Mouse (Mus musculus) left cerebral cortex, adult 2 months (tissue): Measurements from ENCODE around the gene Stambp. TPM values are rescaled to one million over a fixed set of nuclear protein-coding genes. Genes with fewer than 3 reads are reported as not detected.

Experiments
- DNase-seq, 2 experiments: peaks; one replicate each; pipeline ENCODE4 v3.0.0; 2021 to 2022; ENCODE audit warnings: low spot score in 2 of 2, mixed read lengths in 1 of 2; ENCODE audit errors: extremely low spot score in 1 of 2
- H3K27ac ChIP-seq: fragments of 200-600 bp; 2 replicates; pipeline ENCODE4 v1.8.1; 2022
- H3K4me3 ChIP-seq: fragments of 200-600 bp; 2 replicates; pipeline ENCODE4 v1.8.1; 2022
- CTCF ChIP-seq: fragments of 200-600 bp; IDR thresholded peaks from 2 replicates; pipeline ENCODE4 v1.8.1; 2022; ENCODE audit warnings: antibody characterized with exemption, mild to moderate bottlenecking, moderate library complexity
- intact Hi-C: fragments of 180-260 bp; cut with DNase I; formaldehyde crosslinking; loops from one replicate; pipeline ENCODE4 v1.15.1; 2025
- total RNA-seq, 2 experiments: library from RNA; stranded (reverse); gene quantifications; 2 replicates each; pipeline ENCODE4 v1.2.3; 2021

The Stambp gene
- total RNA-seq, 2 experiments from 2014 or later = 30.2 to 30.6 TPM

DNA sequence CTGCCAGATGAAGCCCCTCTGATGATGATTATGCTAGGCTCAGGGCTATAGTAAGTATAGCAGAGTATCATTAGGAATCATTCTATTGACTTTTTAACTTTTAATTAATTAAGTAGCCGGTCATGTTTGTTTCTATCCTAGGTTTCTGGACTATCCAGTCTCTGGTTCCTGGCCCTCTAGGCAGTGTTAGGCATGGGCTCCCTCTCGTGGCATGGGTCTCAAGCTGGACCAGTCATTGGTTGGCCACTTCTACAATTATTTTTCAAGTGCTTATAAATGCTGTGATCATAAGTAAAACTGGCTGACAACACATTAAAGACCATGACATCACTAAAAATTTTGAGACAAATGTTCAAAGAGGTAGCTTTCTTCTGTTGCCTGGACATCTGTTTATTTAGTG, 62.3 kb downstream of the Stambp start:
- intact Hi-C loops = loop anchor here (5.0 kb wide), 1 partner anchor 162 kb away; no protein-coding TSS in a partner anchor
- H3K4me3 ChIP-seq = no peak overlapping the region
- no peak for DNase-seq
- TF ChIP-seq CTCF = peak; percentile 20
- H3K27ac ChIP-seq = no peak overlapping the region

DNA sequence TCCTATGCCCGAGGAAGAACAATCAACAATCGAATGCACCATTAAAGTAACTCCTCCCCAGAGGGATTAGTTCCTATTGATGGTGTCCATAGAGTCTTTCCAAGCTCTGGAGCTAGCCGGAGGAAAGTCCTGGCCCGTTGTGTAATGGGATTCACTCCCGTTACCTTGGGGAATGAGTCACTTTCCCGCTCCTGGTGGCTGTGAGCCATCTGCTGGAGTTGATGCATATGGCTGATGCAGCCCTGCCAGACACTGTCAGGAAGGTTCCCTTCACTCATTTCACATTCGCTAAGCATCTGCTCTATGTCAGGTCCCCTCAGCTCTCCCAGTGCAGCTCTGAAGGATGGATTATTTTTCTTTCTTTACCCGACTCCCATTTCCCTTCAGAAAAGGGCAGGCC, 63.1 kb downstream of the Stambp start:
- peak overlapping the region; percentile 37; the same call in 1 of the 2 replicates for H3K27ac ChIP-seq
- TF ChIP-seq CTCF = peak; percentile 27

DNA sequence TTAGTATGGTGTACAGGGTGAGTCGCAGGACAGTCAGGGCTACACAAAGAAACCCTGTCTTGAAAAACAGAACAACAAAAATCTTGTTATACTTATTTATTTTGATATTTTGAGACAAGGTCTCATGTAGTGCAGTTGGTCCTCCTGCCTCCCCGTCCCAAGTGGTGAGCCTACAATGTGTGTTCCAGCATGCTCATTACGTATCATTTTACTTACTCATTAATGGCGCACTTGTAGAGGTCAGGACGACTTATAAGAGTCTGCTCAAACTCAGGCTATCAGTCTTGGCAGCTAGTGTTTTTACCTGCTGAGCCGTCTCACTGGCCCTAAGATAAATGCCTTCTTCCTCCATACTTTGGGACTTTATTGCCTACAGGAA, 65.4 kb downstream of the Stambp start:
- intact Hi-C loops = loop anchor here (2.0 kb wide), 1 partner anchor 34 kb away; no protein-coding TSS in a partner anchor
- peak overlapping the region; percentile 63 for H3K4me3 ChIP-seq
- no peak for DNase-seq
- peak overlapping the region; percentile 100 for H3K27ac ChIP-seq
- no peak for TF ChIP-seq CTCF

More for the DNA sequence above, 63.1 kb downstream of the Stambp start:
- intact Hi-C loops = no loop called here
- peak; percentile 48 to 58 for DNase-seq
- no peak overlapping the region for H3K4me3 ChIP-seq

DNA sequence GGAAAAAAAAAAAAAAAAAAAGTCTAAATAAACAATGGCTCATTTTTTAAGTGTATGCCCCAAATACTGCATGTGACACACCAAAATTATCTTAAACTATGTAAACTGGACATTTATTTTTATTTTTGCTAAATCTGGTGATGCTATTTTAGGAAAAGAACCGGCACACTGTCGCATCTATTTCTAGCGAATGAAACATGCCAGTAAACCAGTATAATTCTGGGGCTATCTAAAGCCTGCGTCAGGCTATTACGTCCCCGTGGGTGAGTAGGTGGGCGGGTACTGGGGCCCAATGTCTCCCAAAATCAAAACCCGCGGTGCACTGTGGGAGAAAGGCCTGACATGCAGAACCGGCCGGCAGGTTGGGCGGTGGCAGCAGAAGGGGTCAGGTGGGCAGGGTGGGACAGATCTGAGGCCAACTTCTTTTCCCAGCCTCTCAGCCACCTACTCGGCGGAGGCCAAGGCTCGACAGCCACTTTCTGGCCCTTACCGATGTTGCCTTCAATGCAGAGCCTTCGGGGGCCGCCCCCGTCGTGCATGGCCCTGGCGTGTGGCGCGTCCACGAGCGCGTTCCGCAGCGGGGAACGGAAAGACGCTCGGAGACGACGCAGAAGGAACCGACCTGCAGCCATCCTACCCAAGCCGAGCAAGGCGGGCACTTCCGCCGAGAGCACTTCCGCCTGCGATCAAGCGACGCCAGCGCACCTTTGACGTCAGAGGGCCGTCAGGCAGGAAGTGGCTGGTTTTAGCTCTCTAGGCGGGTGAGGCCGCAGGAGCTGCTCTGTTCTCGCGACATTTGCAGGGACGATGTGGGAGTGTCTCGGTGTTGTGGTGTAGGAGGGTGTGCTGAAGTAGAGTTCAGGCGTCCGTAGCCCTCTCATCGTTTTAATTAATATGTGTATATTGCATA, 66.0 kb downstream of the Stambp start, which contains the start of gene Dguok:
Gene Dguok (minus strand): TSS at position 712 of the 910 bp plus-strand sequence.
- H3K4me3 ChIP-seq = peak within 1 kb of the TSS; percentile 63
- H3K27ac ChIP-seq = peak within 1 kb of the TSS; percentile 100
- no peak; the same call in 1 of the 2 replicates for TF ChIP-seq CTCF
- peak; percentile 97 to 98 for DNase-seq
- intact Hi-C loops = loop anchor here (1.0 to 2.0 kb wide), 2 partner anchors 34 to 66 kb away; no protein-coding TSS in a partner anchor

DNA sequence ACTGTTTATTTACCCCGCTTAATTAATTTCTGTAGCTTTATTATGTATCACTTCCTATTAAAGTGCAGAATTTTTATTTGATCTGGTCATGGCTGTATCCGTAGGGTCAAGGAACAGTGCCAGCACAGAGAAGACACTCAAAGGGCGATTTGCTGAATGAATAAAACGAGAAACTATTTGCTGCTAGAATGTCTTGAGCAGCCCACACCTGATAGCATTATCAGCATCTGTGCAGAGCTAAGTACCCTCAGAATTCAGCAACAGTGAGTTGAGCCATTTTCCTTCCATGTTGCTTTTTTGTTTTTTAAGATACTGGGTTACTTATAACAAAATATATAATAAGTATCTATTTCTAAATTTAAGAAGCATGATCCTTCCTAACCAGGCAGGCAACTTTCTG, 67.0 kb downstream of the Stambp start:
- intact Hi-C loops = no loop called here
- DNase-seq = no peak
- Histone ChIP-seq H3K4me3 (peak overlapping the region; percentile 63; the same call in 1 of the 2 replicates), H3K27ac (peak overlapping the region; percentile 100)
- no peak for TF ChIP-seq CTCF

DNA sequence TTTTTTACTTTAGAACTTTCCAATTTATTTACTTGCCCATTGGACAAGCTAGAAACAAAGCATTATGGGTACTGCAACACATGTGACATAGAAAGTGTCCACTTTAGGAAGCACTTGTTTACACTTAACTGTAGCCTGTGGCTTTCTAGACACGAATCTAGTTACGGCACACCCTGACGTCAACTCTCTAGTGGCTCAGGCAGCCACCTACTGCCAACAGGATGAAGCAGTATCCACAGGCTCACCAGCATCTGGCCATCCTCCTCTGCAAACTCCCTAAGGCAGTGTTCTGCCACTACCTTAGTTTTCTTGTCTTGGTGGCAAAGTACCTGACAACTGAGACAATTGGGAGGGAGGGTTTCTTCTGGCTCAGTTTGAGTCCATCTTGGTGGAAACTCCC, 69.2 kb downstream of the Stambp start:
- H3K27ac ChIP-seq = peak overlapping the region; percentile 67
- DNase-seq = no peak

DNA sequence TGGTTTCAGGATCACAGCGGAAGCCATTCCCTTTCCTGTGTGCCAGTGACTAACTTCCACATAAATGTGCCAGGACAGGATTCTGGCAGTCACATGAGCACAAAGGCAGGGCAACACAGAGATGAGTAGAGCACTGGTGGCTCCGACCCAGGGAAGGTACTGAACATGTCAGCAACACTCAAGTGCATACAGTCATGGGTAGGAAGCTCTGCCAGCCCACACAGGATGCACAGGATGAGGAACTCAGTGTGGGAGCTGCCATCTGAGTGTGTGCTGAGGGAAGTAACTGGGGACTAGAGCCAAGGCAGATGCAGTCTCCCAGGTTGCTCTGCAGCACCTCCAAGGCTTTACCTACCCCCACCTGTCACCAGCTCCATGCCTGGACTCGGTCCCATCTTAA, 69.9 kb downstream of the Stambp start:
- intact Hi-C loops = no loop called here
- Histone ChIP-seq H3K27ac (peak overlapping the region; percentile 67), H3K4me3 (no peak overlapping the region)
- TF ChIP-seq CTCF = no peak
- DNase-seq = peak in 1 of 2 experiments; percentile 55

More for the DNA sequence above, 69.2 kb downstream of the Stambp start:
- no peak for TF ChIP-seq CTCF
- H3K4me3 ChIP-seq = no peak overlapping the region
- intact Hi-C loops = no loop called here

DNA sequence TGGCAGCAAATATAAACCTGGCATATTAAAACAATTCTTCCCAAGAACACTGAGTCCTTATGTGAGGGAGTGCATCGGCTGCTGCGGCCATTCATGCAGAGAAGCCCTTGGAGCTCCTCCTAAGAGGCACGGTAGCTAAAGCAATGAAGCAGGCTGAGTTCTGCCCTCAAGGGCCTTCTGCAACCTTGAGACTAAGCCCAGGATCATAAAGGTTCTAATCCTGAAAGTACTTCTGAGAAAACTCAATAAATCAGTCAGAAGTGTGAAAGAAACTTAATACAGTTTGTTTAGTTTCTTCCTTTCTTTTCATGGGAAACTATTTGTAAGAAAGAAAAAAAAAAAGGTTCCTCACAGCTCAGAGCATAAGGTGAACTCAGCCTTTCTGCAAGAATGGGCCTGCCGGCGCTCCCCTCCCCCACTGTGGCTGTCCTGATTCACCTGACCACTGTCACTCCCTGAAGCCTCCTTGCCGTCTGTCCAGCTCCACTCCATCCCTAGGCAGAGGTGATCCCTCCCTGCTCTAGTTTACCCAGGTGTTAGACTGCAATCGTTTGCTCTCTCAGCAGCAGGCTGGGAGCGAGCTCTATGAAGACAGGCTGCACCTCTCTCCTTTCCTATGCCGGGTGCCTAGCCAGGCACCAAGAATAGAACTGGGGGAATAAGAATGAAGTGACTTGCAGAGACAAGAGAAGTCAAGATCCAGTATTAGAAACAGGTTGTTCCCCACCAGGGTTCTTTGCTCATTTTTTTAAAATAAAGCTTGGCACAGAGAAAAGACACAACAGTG, 70.8 kb downstream of the Stambp start:
- Histone ChIP-seq H3K4me3 (no peak overlapping the region), H3K27ac (peak overlapping the region; percentile 67)
- intact Hi-C loops = no loop called here

DNA sequence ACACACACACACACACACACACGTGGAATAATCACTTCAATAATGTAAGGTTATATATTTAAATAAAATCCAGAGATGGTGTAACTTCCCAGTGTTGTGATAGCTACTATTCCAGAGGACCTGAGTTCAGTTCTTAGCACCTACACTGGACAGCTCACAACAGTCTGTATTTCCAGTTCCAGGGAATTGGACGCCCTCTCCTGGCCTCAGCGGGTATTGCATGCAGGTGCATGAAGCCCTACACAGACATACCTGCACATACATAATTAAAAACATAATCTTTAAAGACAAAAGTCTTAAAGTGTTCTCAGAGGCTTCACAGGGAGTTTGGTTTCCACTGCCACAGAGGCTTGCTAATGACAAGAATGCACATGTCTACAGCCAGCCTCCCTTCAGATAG, 72.1 kb downstream of the Stambp start:
- TF ChIP-seq CTCF = peak; percentile 52
- DNase-seq = no peak
- no peak overlapping the region for H3K27ac ChIP-seq
- no peak overlapping the region for H3K4me3 ChIP-seq
- intact Hi-C loops = no loop called here

More for the DNA sequence above, 70.8 kb downstream of the Stambp start:
- no peak for TF ChIP-seq CTCF
- DNase-seq = no peak

DNA sequence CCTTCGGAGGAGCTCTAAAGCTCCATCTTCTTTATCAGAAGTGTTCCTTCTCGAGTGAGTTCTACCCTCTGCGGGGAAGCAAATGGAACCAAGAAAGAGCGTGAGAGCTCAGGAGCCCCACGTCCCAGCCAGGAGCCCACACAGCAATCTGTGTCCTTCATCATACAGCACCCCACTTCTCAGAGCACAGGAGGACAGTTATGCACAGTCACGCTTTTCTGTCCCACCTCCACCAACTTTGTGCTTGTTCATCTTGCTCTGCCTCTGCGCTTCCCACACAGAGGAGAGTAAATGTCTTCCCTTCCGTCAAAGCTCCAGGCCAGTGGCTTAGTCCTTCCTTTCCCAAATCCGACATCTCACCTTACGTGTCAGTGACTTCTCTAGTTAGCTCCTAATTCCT, 73.5 kb downstream of the Stambp start:
- intact Hi-C loops = loop anchor here (1.0 to 5.0 kb wide), 2 partner anchors 42 to 59 kb away; partner anchors contain the start of gene Tet3
- peak overlapping the region; percentile 42; the same call in 1 of the 2 replicates for H3K27ac ChIP-seq
- H3K4me3 ChIP-seq = no peak overlapping the region
- peak in 1 of 2 experiments; percentile 29 for DNase-seq
- no peak for TF ChIP-seq CTCF
